Mouse (Mus musculus) myocyte (in vitro differentiated cells): Measurements from ENCODE around the gene Col17a1.

Experiments
- CEBPB ChIP-seq: IDR thresholded peaks from 2 replicates; pipeline ENCODE4 v1.6.1; 2011; ENCODE audit warnings: mild to moderate bottlenecking, moderate library complexity; ENCODE audit not compliant: poor library complexity, insufficient read depth, severe bottlenecking
- E2F4 ChIP-seq: IDR thresholded peaks from one replicate; pipeline ENCODE4 v1.6.1; 2011; ENCODE audit warnings: mild to moderate bottlenecking, control low read depth, moderate library complexity; ENCODE audit not compliant: insufficient read depth
- MAX ChIP-seq: IDR thresholded peaks from one replicate; pipeline ENCODE4 v1.6.1; 2011; ENCODE audit warnings: low read depth, mild to moderate bottlenecking, control low read depth
- MYOD1 ChIP-seq, 3 experiments: IDR thresholded peaks; one replicate each; pipeline ENCODE4 v1.6.1; 2011; ENCODE audit warnings: control low read depth in 2 of 3, low read depth in 2 of 3, mild to moderate bottlenecking in 2 of 3, moderate library complexity in 1 of 3; ENCODE audit not compliant: insufficient read length in 2 of 3, control insufficient read depth in 1 of 3
- MYOG ChIP-seq, 3 experiments: IDR thresholded peaks; one replicate each; pipeline ENCODE4 v1.6.1; 2011; ENCODE audit warnings: control low read depth in 2 of 3, low read depth in 2 of 3, mild to moderate bottlenecking in 2 of 3; ENCODE audit not compliant: insufficient read length in 2 of 3, control insufficient read depth in 1 of 3, insufficient read depth in 1 of 3
- POLR2A ChIP-seq: IDR thresholded peaks from one replicate; pipeline ENCODE4 v1.6.1; 2011; ENCODE audit warnings: low read depth, mild to moderate bottlenecking, control low read depth, moderate library complexity; ENCODE audit not compliant: insufficient read length
- POLR2AphosphoS2 ChIP-seq: IDR thresholded peaks from one replicate; pipeline ENCODE4 v1.6.1; 2011; ENCODE audit warnings: low read depth, control low read depth; ENCODE audit not compliant: insufficient read length
- REST ChIP-seq: IDR thresholded peaks from one replicate; pipeline ENCODE4 v1.6.1; 2011; ENCODE audit warnings: mild to moderate bottlenecking, control low read depth, moderate library complexity; ENCODE audit not compliant: insufficient read depth, insufficient read length
- SRF ChIP-seq: IDR thresholded peaks from one replicate; pipeline ENCODE4 v1.6.1; 2011; ENCODE audit warnings: low read depth; ENCODE audit not compliant: control insufficient read depth, insufficient read length
- TCF12 ChIP-seq: IDR thresholded peaks from one replicate; pipeline ENCODE4 v1.6.1; 2011; ENCODE audit warnings: mild to moderate bottlenecking, control low read depth; ENCODE audit not compliant: poor library complexity, insufficient read depth, severe bottlenecking
- TCF3 ChIP-seq: IDR thresholded peaks from one replicate; pipeline ENCODE4 v1.6.1; 2011; ENCODE audit warnings: low read depth, control low read depth; ENCODE audit not compliant: insufficient read length
- USF1 ChIP-seq: IDR thresholded peaks from one replicate; pipeline ENCODE4 v1.6.1; 2011; ENCODE audit warnings: low read depth, mild to moderate bottlenecking, control low read depth, moderate library complexity

GRCm38 (mm10) chr19:47653173-47653572 is 38.7 kb downstream of the Col17a1 start:
- no peak for TF ChIP-seq POLR2A
- no peak for TF ChIP-seq TCF12
- no peak for TF ChIP-seq USF1
- TF ChIP-seq MAX, result no peak
- no peak for TF ChIP-seq MYOD1 (IDR thresholded peaks at IDR 0.05; ENCODE audit: control insufficient read depth in 1 of 3, insufficient read length in 2 of 3, low read depth in 2 of 3)
- TF ChIP-seq POLR2AphosphoS2, result no peak
- TF ChIP-seq MYOG (IDR thresholded peaks at IDR 0.05; ENCODE audit: control insufficient read depth in 1 of 3, insufficient read depth in 1 of 3, insufficient read length in 2 of 3, low read depth in 2 of 3), result no peak
- TF ChIP-seq E2F4, result no peak
- no peak for TF ChIP-seq CEBPB
- no peak for TF ChIP-seq SRF
- TF ChIP-seq REST, result no peak
- no peak for TF ChIP-seq TCF3
